Mouse (Mus musculus): ENCODE data around the gene Polr2l.

- no peak for TF ChIP-seq POLR2A (IDR thresholded peaks at IDR 0.05; ENCODE audit: control insufficient read depth, extremely low read depth, insufficient read depth, low read length, poor library complexity)
- no peak for TF ChIP-seq CTCF (IDR thresholded peaks at IDR 0.05; ENCODE audit: borderline replicate concordance, control insufficient read depth, extremely low read depth, insufficient read depth, low read length, poor library complexity)
These were observed 2.2 kb downstream of the Polr2l start for GRCm38 (mm10) chr7:141472763-141473162.

Data from thymus, adult 2 months (tissue).